Mouse (Mus musculus) megakaryocyte, adult 5-6 weeks (primary cell): ENCODE measurements around the gene Atp6v0a4. TPM values are rescaled to one million over a fixed set of nuclear protein-coding genes. Genes with fewer than 3 reads are reported as not detected.

ENCODE experiments used
- ATAC-seq: 2 replicates; pipeline ENCODE4 v1.8.0; 2016; ENCODE audit warnings: mild to moderate bottlenecking, inconsistent platforms; ENCODE audit not compliant: poor library complexity, severe bottlenecking
- total RNA-seq, 2 experiments: library from RNA; stranded (forward) in 1 of 2; stranded (reverse) in 1 of 2; fragments of 153-499, 151-499 nt in 1 of 2; fragments of 221-1000, 200-1000 nt in 1 of 2; gene quantifications; 2 replicates each; pipeline versions ENCODE4 v1.2.3 to v1.2.4; 2015 to 2017

Atp6v0a4 gene
- total RNA-seq, 2 experiments from 2014 or later, result not detected

DNA sequence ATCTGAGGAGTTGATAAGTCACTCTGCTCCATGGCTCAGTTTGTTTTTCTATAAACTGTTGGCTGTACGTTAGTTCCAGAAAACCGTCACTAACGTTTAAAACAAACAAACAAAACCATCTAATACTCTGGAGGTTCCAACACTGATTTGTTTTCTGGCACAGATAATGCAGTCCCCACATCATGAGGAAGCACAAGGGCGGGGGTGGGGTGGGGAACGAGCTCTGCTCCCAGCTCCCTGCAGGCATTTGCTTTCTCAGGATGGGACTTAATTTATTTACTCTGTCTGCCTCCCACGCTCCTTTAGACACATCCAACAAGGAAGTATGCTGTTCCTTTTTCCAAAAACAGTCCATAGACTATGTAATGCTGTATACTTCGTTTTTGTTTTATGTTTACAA, 101.1 kb downstream of the Atp6v0a4 start:
- ATAC-seq, result no peak

DNA sequence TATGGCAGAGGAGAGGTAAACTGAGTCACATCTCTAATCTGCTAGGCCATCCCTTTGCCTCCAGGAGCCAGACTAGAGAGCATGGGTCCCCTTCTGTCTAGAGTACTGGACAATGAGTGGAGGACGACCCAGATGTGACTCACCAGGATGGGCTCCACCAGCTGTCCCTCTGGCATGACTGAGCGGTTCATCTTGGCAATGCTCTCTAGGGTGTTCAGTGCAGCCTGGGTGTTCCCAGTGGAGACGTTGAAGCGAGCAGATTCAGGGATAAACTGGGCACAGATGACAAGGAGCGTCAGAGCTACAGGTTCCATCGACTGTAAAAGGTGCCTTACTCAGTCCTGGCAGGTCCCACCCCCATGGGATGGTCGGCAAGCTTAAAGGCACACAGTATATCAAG, 103.0 kb downstream of the Atp6v0a4 start:
- no peak for ATAC-seq

DNA sequence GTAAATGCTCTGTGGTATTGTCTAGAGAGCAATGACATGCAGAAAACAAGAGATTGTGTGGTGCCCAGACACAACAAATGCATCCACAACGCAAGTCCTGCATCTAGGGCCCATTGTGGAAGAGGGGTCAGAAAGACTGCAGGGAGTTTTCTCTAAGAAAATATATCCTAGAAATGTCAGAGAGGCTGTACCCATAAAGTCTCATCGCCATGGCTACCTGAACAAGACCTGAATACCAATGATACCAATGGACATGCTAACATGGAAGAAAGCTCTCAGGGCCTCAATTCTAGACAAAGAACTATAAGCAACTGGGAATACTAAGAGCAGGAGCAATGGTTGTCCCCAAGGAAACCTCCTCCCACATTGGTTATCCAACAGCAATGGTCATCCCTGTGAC, 111.6 kb downstream of the Atp6v0a4 start:
- no peak for ATAC-seq

DNA sequence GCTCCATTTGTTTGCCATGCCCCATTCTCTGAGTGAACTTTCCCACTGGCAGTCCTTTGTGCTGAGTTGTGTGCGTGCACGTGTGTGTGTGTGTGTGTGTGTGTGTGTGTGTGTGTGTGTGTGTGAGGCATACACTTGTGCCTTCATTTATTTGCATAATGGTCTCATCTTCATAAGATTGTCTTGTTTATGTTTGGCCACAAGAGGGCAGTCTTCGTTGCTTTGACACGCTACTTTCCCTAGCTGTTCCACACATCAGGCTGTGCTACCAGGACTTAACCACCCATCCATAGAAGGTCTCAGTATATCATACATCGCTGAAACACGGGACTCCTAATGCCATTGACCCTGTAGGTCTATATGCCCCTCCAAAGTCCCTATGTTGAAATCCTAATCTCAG, 116.9 kb downstream of the Atp6v0a4 start:
- ATAC-seq, result peak; percentile 56

Other genes with a start within 250 kb of the Atp6v0a4 start
- gene Svopl, start 77.6 kb downstream of the Atp6v0a4 start, total RNA-seq (2015), result not detected in 2 replicates
- not detected in 2 replicates for gene Svopl, start 77.6 kb downstream of the Atp6v0a4 start, total RNA-seq (2017)
- not detected in 2 replicates for gene Tmem213, start 15.3 kb downstream of the Atp6v0a4 start, total RNA-seq (2015)
- not detected in 2 replicates for gene Tmem213, start 15.3 kb downstream of the Atp6v0a4 start, total RNA-seq (2017)
- gene D630045J12Rik, start 129.4 kb upstream of the Atp6v0a4 start, total RNA-seq (2015), result 0.21 and 0.42 TPM in 2 replicates
- gene D630045J12Rik, start 129.4 kb upstream of the Atp6v0a4 start, total RNA-seq (2017), result 0.04 and 0.08 TPM in 2 replicates
- gene Zc3hav1l, start 174.7 kb upstream of the Atp6v0a4 start, total RNA-seq (2015), result 2.5 and 2.6 TPM in 2 replicates
- gene Zc3hav1l, start 174.7 kb upstream of the Atp6v0a4 start, total RNA-seq (2017), result 1.1 and 1.8 TPM in 2 replicates
- gene Zc3hav1, start 230.0 kb upstream of the Atp6v0a4 start, total RNA-seq (2015), result 79.7 and 91.7 TPM in 2 replicates
- gene Zc3hav1, start 230.0 kb upstream of the Atp6v0a4 start, total RNA-seq (2017), result 74.0 and 79.3 TPM in 2 replicates